7 mouse cellular contexts compared by ENCODE assay signal in genomic region chr8:126827681-126828383, GRCm38 (mm10).
A peak's percentile ranks its signal among the peaks of the same experiment; 100 is the strongest.
DNase-seq lines count a peak whose midpoint lies in the region; ATAC-seq and TF ChIP-seq lines count a peak whose summit lies in the region.

No protein-coding gene starts in this region.

- TF ChIP-seq EP300 in liver, postnatal 0 days (IDR thresholded peaks at IDR 0.05; ENCODE audit: low read depth) = no peak; the same call in 1 of the 2 replicates

- no peak overlapping the region for H3K4me3 ChIP-seq in embryonic facial prominence, embryonic 11.5 days (ENCODE audit: low read depth, low read length)
- H3K4me3 ChIP-seq in intestine, embryonic 14.5 days (ENCODE audit: low read depth, low read length) = no peak overlapping the region
- H3K4me3 ChIP-seq in liver, postnatal 0 days (ENCODE audit: low read depth, low read length) = no peak overlapping the region

- no peaks in the 10 kb centered on the region for H3K27me3 ChIP-seq in embryonic facial prominence, embryonic 11.5 days (ENCODE audit: control insufficient read depth, insufficient read depth, low read length)
- no peaks in the 10 kb centered on the region for H3K27me3 ChIP-seq in intestine, embryonic 14.5 days (replicated peaks; ENCODE audit: control insufficient read depth, insufficient read depth, low read length)
- no peaks in the 10 kb centered on the region for H3K27me3 ChIP-seq in liver, postnatal 0 days (ENCODE audit: insufficient read depth, low read length)

- peak overlapping the region; percentile 99 for H3K27ac ChIP-seq in embryonic facial prominence, embryonic 11.5 days (replicated peaks; ENCODE audit: low read depth, low read length)
- peak overlapping the region; percentile 100 for H3K27ac ChIP-seq in intestine, embryonic 14.5 days (ENCODE audit: low read depth)
- H3K27ac ChIP-seq in liver, postnatal 0 days (ENCODE audit: low read depth) = peak overlapping the region; percentile 98

- H3K36me3 ChIP-seq in embryonic facial prominence, embryonic 11.5 days (replicated peaks; ENCODE audit: control insufficient read depth, insufficient read depth, low read depth, low read length) = no peaks in the 10 kb centered on the region
- H3K36me3 ChIP-seq in intestine, embryonic 14.5 days (ENCODE audit: control insufficient read depth, insufficient read depth, low read length) = no peaks in the 10 kb centered on the region
- no peaks in the 10 kb centered on the region for H3K36me3 ChIP-seq in liver, postnatal 0 days (replicated peaks; ENCODE audit: insufficient read depth, low read length)

- DNase-seq in MN1 (ENCODE audit: low spot score) = peak; percentile 60
- DNase-seq in embryonic facial prominence, embryonic 11.5 days (ENCODE audit: low spot score) = no peak
- peak; percentile 61 for DNase-seq in intestine, embryonic 14.5 days (ENCODE audit: low spot score)
- DNase-seq in liver, postnatal 0 days = no peak
- no peak for DNase-seq in left cerebral cortex, postnatal 10 days (ENCODE audit: extremely low spot score in 1 of 2, low spot score in 2 of 2)
- DNase-seq in gastrocnemius, adult 8-10 months (ENCODE audit: low spot score in 2 of 2) = no peak

- H3K4me2 ChIP-seq in embryonic facial prominence, embryonic 11.5 days (ENCODE audit: low read depth, low read length) = no peak overlapping the region
- no peak overlapping the region for H3K4me2 ChIP-seq in intestine, embryonic 14.5 days (ENCODE audit: low read length)
- H3K4me2 ChIP-seq in liver, postnatal 0 days (ENCODE audit: low read depth, low read length) = no peak overlapping the region

- 52% methylated on average over 6 of the region's 6 CpGs for WGBS in embryonic facial prominence, embryonic 11.5 days
- WGBS in intestine, embryonic 14.5 days = 24% methylated on average over 6 of the region's 6 CpGs
- WGBS in liver, postnatal 0 days (ENCODE audit: insufficient replicate concordance) = 34% methylated on average over 6 of the region's 6 CpGs

- no peak for ATAC-seq in embryonic facial prominence, embryonic 11.5 days (replicated peaks; ENCODE audit: insufficient number of reproducible peaks, low FRiP score, low TSS enrichment, low read depth)
- no peak for ATAC-seq in intestine, embryonic 14.5 days (replicated peaks; ENCODE audit: low FRiP score, low TSS enrichment, low read depth)
- no peak for ATAC-seq in liver, postnatal 0 days
- ATAC-seq in neutrophil, adult 5-6 weeks (ENCODE audit: extremely low read depth, insufficient number of reproducible peaks, low FRiP score, poor library complexity, severe bottlenecking) = peak; percentile 72

- no peak for TF ChIP-seq CTCF in liver, postnatal 0 days (IDR thresholded peaks at IDR 0.05; ENCODE audit: low read depth)

- H3K9me3 ChIP-seq in embryonic facial prominence, embryonic 11.5 days (replicated peaks; ENCODE audit: control insufficient read depth, low read length) = no peaks in the 10 kb centered on the region
- no peaks in the 10 kb centered on the region for H3K9me3 ChIP-seq in intestine, embryonic 14.5 days (ENCODE audit: control insufficient read depth, low read length)
- H3K9me3 ChIP-seq in liver, postnatal 0 days (ENCODE audit: low read length) = no peaks in the 10 kb centered on the region

- intact Hi-C loops in left cerebral cortex, postnatal 10 days (cut with DNase I) = no loop called here

- no peak overlapping the region for H3K9ac ChIP-seq in embryonic facial prominence, embryonic 11.5 days (replicated peaks; ENCODE audit: low read length)
- H3K9ac ChIP-seq in intestine, embryonic 14.5 days (ENCODE audit: low read length) = 0 out of 2 replicates have a peak overlapping the region, but pooled peaks have one; percentile 3
- H3K9ac ChIP-seq in liver, postnatal 0 days (replicated peaks) = peak overlapping the region; percentile 53; the same call in 1 of the 2 replicates

- peaks cover 13% of the 10 kb centered on the region for H3K4me1 ChIP-seq in embryonic facial prominence, embryonic 11.5 days (ENCODE audit: control insufficient read depth, insufficient read depth, low read length)
- H3K4me1 ChIP-seq in intestine, embryonic 14.5 days (replicated peaks; ENCODE audit: control insufficient read depth, insufficient read depth, low read length) = peaks cover 63% of the 10 kb centered on the region
- peaks cover 78% of the 10 kb centered on the region for H3K4me1 ChIP-seq in liver, postnatal 0 days (ENCODE audit: insufficient read depth)

Comparison
In these comparisons a context has a peak if more than half of its experiments do, and no peak if none do; other contexts are left out.
1. DNase-seq: peak in MN1 (single experiment) and intestine, embryonic 14.5 days (single experiment); none in embryonic facial prominence, embryonic 11.5 days (single experiment), liver, postnatal 0 days (single experiment), left cerebral cortex, postnatal 10 days (0 of 2) and gastrocnemius, adult 8-10 months (0 of 2).
2. Peak in every context shown above with its lines, with median percentiles within 50 percentile points of each other: H3K27ac ChIP-seq.